Mouse (Mus musculus) G1E-ER4 (cell line): ENCODE data around the gene Baz2b. TPM values are rescaled to one million over a fixed set of nuclear protein-coding genes. Genes with fewer than 3 reads are reported as not detected.

Experiments used
- GATA1 ChIP-seq: IDR thresholded peaks from one replicate; pipeline ENCODE4 v1.8.0; 2012; ENCODE audit warnings: low read length, inconsistent platforms
- polyA plus RNA-seq: library from polyadenylated mRNA; stranded (reverse); fragments of >175 nt; gene quantifications from 2 replicates; pipeline ENCODE4 v1.2.3, GENCODE M21; 2012

The Baz2b gene
- polyA plus RNA-seq, 1 experiment: 16.4 TPM

- no peak for TF ChIP-seq GATA1
Measured at GRCm38 (mm10) chr2:60148651-60149050, 61.0 kb downstream of the Baz2b start.

DNA sequence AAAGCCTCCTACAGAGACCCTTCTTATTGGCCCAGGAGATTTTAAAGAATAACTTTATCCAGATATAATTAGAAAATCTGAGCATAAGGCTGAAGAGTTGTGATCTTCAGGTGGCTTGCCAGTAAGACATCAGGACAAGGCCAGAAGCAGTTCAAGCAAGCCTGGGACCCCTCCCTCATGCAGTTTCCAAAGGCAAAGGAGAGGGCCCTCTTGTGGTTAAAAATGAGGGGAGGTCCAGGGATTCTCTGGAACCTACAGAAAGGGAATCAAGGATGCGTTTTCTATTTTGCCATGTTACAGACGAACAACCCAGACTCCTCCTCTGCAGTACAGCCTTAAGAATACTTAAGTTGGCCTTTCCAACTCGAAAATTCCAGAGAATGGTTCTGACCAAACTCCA, 62.2 kb downstream of the Baz2b start:
- TF ChIP-seq GATA1: no peak

DNA sequence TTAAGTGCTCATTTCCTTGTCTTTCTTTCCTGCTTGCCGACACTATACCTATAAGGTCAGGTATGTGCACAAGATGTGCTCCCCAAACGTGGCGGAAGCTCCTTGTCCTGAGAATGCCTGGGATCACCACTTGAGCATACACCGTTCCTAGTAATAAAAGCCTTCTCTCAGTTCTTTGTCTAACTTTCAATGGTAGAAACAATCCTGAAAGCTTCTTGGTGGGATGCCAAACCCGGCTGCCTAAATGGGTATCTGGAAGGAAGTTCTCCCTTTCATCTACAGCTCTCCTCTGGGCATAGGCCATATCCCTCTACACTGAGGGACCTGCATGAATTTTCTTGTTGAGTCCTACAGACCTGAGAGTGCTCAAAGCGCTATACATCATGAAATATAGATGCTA, 63.9 kb downstream of the Baz2b start:
- no peak for TF ChIP-seq GATA1

GRCm38 (mm10) chr2:60143383-60143782, 66.3 kb downstream of the Baz2b start:
- TF ChIP-seq GATA1: no peak

- TF ChIP-seq GATA1: no peak
Measured at GRCm38 (mm10) chr2:60142281-60142680, 67.4 kb downstream of the Baz2b start.

GRCm38 (mm10) chr2:60138751-60139162, 70.9 kb downstream of the Baz2b start:
- TF ChIP-seq GATA1: peak; percentile 80

- TF ChIP-seq GATA1: no peak
Measured at GRCm38 (mm10) chr2:60135796-60136195, 73.8 kb downstream of the Baz2b start.

DNA sequence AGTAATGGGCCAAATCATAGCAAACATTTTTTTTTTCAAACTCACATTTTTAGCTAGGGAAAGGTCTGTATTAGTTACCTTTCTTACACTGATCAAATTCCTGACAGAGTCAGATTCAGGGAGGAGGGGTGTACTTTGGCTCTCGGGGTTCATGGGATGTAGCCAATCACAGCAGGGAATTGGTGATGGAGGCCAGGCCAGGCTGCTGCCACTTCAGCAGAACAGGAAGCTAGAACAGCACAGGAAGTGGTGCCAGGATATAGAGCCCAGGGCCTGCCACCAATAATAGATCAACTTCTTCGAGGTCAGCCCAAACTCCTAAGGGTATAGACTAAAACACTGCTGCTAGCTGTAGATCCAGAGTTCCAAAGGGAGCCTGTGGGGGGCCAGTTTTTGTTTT, 76.6 kb downstream of the Baz2b start:
- TF ChIP-seq GATA1: no peak

- no peak for TF ChIP-seq GATA1
Measured at GRCm38 (mm10) chr2:60132269-60133042, 77.2 kb downstream of the Baz2b start.

GRCm38 (mm10) chr2:60128631-60129030, 81.0 kb downstream of the Baz2b start:
- TF ChIP-seq GATA1: no peak

- TF ChIP-seq GATA1: no peak
Measured at GRCm38 (mm10) chr2:60126831-60127230, 82.8 kb downstream of the Baz2b start.

DNA sequence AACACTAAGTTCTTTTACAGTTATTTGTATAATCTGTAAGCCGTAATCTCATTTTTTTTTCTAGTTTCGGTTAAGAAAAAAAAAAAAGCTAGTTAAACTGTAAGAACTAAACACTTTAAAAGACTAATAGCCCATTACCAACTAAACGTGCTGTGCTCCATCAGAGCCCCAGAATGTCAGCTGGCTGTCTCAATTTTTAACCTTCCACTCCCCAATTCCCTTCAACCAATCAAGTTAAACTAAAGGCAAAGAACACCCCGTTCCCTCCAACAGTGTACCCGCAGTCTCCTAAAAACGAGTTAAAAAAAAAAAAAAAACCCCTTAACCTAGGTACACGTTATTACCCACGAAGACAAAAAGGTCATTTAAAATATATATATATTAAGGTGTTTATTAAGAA, 83.3 kb downstream of the Baz2b start:
- no peak for TF ChIP-seq GATA1

GRCm38 (mm10) chr2:60125049-60126004, 84.3 kb downstream of the Baz2b start:
- no peak for TF ChIP-seq GATA1

DNA sequence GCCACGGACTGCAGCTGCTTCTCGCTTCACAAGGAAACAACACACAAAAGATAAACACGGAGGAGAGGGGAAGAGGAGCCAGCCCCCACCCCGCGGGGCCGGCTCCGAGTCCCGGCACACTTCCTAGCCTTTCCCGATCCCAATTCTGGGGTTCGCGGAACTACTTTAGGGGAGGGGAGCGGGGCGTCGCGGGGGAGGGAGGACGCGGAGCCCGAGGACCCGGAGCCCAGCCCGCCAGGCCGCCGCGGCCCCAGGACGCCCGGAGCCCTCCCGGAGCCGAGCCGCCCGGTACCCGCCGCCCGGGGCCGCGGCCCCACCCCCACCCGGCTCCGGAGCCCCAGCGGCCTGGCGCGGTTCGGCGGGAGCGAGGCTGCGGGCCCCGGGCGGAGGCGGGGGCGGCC, 85.0 kb downstream of the Baz2b start:
- no peak for TF ChIP-seq GATA1

DNA sequence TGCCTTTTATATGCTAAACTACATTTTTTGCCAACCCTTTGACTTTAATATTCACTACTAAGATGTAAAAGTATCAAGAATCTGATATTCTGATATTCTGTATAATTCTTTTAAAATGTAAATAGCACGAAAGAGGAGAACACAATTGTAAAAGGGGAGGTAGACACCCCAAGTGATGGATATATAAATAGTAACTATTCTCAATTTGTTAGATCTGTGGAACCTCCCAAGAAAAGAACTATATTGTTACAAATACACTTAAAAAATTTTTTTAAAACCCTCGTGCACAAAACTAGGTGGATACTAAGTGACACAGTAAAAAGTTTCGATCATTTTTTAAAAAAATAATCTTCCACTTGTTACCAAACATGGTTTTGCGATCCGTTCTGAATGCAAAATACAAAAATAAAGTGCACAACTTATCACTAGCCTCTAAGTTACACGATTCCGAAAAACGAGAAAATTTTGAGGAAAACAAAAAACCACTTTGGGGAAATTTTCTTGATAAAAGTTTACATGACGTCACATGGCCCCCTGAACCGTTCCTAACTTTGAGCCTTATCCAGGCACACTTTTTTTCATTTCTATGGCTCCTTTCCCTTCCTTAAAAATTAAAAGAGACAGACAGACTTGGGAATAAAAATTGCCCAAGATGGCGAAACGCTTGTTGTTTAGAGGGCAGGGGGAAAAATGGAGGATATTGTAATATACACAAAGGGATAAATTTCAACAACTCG, 85.6 kb downstream of the Baz2b start:
- no peak for TF ChIP-seq GATA1

GRCm38 (mm10) chr2:60123061-60123874, 86.4 kb downstream of the Baz2b start:
- TF ChIP-seq GATA1: no peak
